Mouse (Mus musculus) forebrain, embryonic 10.5 days (tissue): ENCODE results near the gene Chchd10. TPM values are rescaled to one million over a fixed set of nuclear protein-coding genes. Genes with fewer than 3 reads are reported as not detected.

Experiments
- DNase-seq: peaks from one replicate; pipeline ENCODE4 v3.0.0-alpha.2; 2017; ENCODE audit warnings: low spot score; ENCODE audit errors: extremely low spot score
- H3K27ac ChIP-seq: fragments of 300-500 bp; sonication (generic); 2 replicates; pipeline ENCODE4 v1.5.1; 2016; ENCODE audit warnings: mild to moderate bottlenecking
- H3K27me3 ChIP-seq: fragments of 300-500 bp; sonication (generic); 2 replicates; pipeline ENCODE4 v1.6.1; 2016; ENCODE audit warnings: mild to moderate bottlenecking; ENCODE audit not compliant: poor library complexity, severe bottlenecking
- H3K36me3 ChIP-seq: fragments of 300-500 bp; sonication (generic); replicated peaks from 2 replicates; pipeline ENCODE4 v1.6.1; 2016; ENCODE audit warnings: mild to moderate bottlenecking, moderate library complexity
- H3K4me1 ChIP-seq: fragments of 300-500 bp; sonication (generic); 2 replicates; pipeline ENCODE4 v1.6.1; 2016
- H3K4me3 ChIP-seq: fragments of 300-500 bp; sonication (generic); 2 replicates; pipeline ENCODE4 v1.5.1; 2016; ENCODE audit warnings: mild to moderate bottlenecking, moderate library complexity
- H3K9me3 ChIP-seq: fragments of 300-500 bp; sonication (generic); 2 replicates; pipeline ENCODE4 v1.6.1; 2016; ENCODE audit warnings: mild to moderate bottlenecking, moderate library complexity
- WGBS: fragments of 180-500 bp; shearing (Covaris S2); methylation state at CpG from one replicate; pipeline ENCODE4 v1.1.7; 2016; 5-methylcytosine and 5-hydroxymethylcytosine counted together
- polyA plus RNA-seq: library from polyadenylated mRNA; unstranded; fragments of >200 nt; fragmentation: Nextera tagmentation; extraction: Ambion mirVana; gene quantifications from 2 replicates; pipeline ENCODE4 v1.2.1, GENCODE M21; 2016

Gene Chchd10
- polyA plus RNA-seq, 1 experiment from 2014 or later = 8.8 TPM

- H3K36me3 ChIP-seq = peaks cover 100% of the 10 kb centered on the region
- no peak for DNase-seq
- no peak overlapping the region for H3K4me3 ChIP-seq
- H3K4me1 ChIP-seq = no peaks in the 10 kb centered on the region
- no peaks in the 10 kb centered on the region for H3K9me3 ChIP-seq
- no peak overlapping the region for H3K27ac ChIP-seq
- WGBS = 95% methylated on average over 4 of the region's 4 CpGs
- no peaks in the 10 kb centered on the region for H3K27me3 ChIP-seq
Observed at GRCm38 (mm10) chr10:75906882-75907281, 26.0 kb upstream of the Chchd10 start.

GRCm38 (mm10) chr10:75910698-75911097 is 22.2 kb upstream of the Chchd10 start:
- Histone ChIP-seq H3K27me3 (no peaks in the 10 kb centered on the region), H3K4me3 (no peak overlapping the region), H3K9me3 (no peaks in the 10 kb centered on the region), H3K4me1 (no peaks in the 10 kb centered on the region), H3K27ac (no peak overlapping the region), H3K36me3 (peaks cover 98% of the 10 kb centered on the region)
- 84% methylated on average over 2 of the region's 2 CpGs for WGBS
- no peak for DNase-seq

GRCm38 (mm10) chr10:75913013-75913589 is 19.8 kb upstream of the Chchd10 start:
- no peak for DNase-seq
- Histone ChIP-seq H3K4me1 (peaks cover under 1% of the 10 kb centered on the region; the same call in 1 of the 2 replicates), H3K27me3 (no peaks in the 10 kb centered on the region), H3K36me3 (peaks cover 96% of the 10 kb centered on the region), H3K9me3 (no peaks in the 10 kb centered on the region), H3K4me3 (no peak overlapping the region), H3K27ac (no peak overlapping the region)
- 86% methylated on average over 6 of the region's 6 CpGs for WGBS

- no peaks in the 10 kb centered on the region for H3K9me3 ChIP-seq
- no peaks in the 10 kb centered on the region for H3K27me3 ChIP-seq
- peaks cover 88% of the 10 kb centered on the region for H3K36me3 ChIP-seq
- H3K4me1 ChIP-seq = peaks cover 24% of the 10 kb centered on the region
- 90% methylated on average over 7 of the region's 7 CpGs for WGBS
- H3K4me3 ChIP-seq = no peak overlapping the region
- H3K27ac ChIP-seq = no peak overlapping the region
- no peak for DNase-seq
Observed at GRCm38 (mm10) chr10:75915557-75915956, 17.4 kb upstream of the Chchd10 start.

GRCm38 (mm10) chr10:75916840-75917239 is 16.1 kb upstream of the Chchd10 start:
- DNase-seq = no peak
- WGBS = 85% methylated on average over 8 of the region's 8 CpGs
- peaks cover 75% of the 10 kb centered on the region for H3K36me3 ChIP-seq
- H3K4me1 ChIP-seq = peaks cover 29% of the 10 kb centered on the region
- H3K27ac ChIP-seq = no peak overlapping the region
- no peaks in the 10 kb centered on the region for H3K9me3 ChIP-seq
- H3K4me3 ChIP-seq = no peak overlapping the region
- no peaks in the 10 kb centered on the region for H3K27me3 ChIP-seq

GRCm38 (mm10) chr10:75919026-75919425 is 13.9 kb upstream of the Chchd10 start:
- WGBS = 92% methylated on average over 5 of the region's 5 CpGs
- no peak for DNase-seq
- Histone ChIP-seq H3K27ac (no peak overlapping the region), H3K4me3 (no peak overlapping the region), H3K9me3 (no peaks in the 10 kb centered on the region), H3K4me1 (peaks cover 41% of the 10 kb centered on the region), H3K36me3 (peaks cover 59% of the 10 kb centered on the region), H3K27me3 (no peaks in the 10 kb centered on the region)

- peaks cover 41% of the 10 kb centered on the region for H3K4me1 ChIP-seq
- H3K9me3 ChIP-seq = no peaks in the 10 kb centered on the region
- DNase-seq = peak; percentile 91
- H3K27ac ChIP-seq = peak within 1 kb of the TSS; percentile 96
- H3K4me3 ChIP-seq = peak within 1 kb of the TSS; percentile 72
- no peaks in the 10 kb centered on the region for H3K27me3 ChIP-seq
- peaks cover 46% of the 10 kb centered on the region for H3K36me3 ChIP-seq
- WGBS = under 1% methylated on average over 76 of the region's 76 CpGs
Observed at GRCm38 (mm10) chr10:75921026-75921725, 11.8 kb upstream of the Chchd10 start, which contains the start of gene Smarcb1. Gene Smarcb1, minus strand, starts transcription at chr10:75921617.

- WGBS = 8% methylated on average over 22 of the region's 22 CpGs
- Histone ChIP-seq H3K36me3 (peaks cover 45% of the 10 kb centered on the region), H3K4me3 (peak overlapping the region; percentile 72), H3K4me1 (peaks cover 41% of the 10 kb centered on the region), H3K27ac (peak overlapping the region; percentile 96), H3K9me3 (no peaks in the 10 kb centered on the region), H3K27me3 (no peaks in the 10 kb centered on the region)
- no peak for DNase-seq
Observed at GRCm38 (mm10) chr10:75921726-75922560, 11.0 kb upstream of the Chchd10 start.

GRCm38 (mm10) chr10:75924324-75924723 is 8.6 kb upstream of the Chchd10 start:
- H3K9me3 ChIP-seq = no peaks in the 10 kb centered on the region
- peaks cover 29% of the 10 kb centered on the region for H3K4me1 ChIP-seq
- H3K36me3 ChIP-seq = peaks cover 35% of the 10 kb centered on the region
- no peak for DNase-seq
- no peak overlapping the region for H3K4me3 ChIP-seq
- WGBS = 70% methylated on average over 2 of the region's 2 CpGs
- H3K27ac ChIP-seq = no peak overlapping the region
- peaks cover 13% of the 10 kb centered on the region for H3K27me3 ChIP-seq

GRCm38 (mm10) chr10:75926396-75926795 is 6.5 kb upstream of the Chchd10 start:
- 79% methylated on average over 13 of the region's 13 CpGs for WGBS
- DNase-seq = no peak
- Histone ChIP-seq H3K9me3 (no peaks in the 10 kb centered on the region), H3K4me3 (no peak overlapping the region), H3K27me3 (peaks cover 34% of the 10 kb centered on the region), H3K4me1 (peaks cover 27% of the 10 kb centered on the region), H3K36me3 (peaks cover 30% of the 10 kb centered on the region), H3K27ac (no peak overlapping the region)

GRCm38 (mm10) chr10:75930304-75930703 is 2.6 kb upstream of the Chchd10 start:
- H3K4me3 ChIP-seq = 0 out of 2 replicates have a peak overlapping the region, but pooled peaks have one; percentile 74

GRCm38 (mm10) chr10:75931311-75931710 is 1.6 kb upstream of the Chchd10 start:
- 20% methylated on average over 7 of the region's 7 CpGs for WGBS
- Histone ChIP-seq H3K36me3 (peaks cover 17% of the 10 kb centered on the region), H3K4me1 (peaks cover 47% of the 10 kb centered on the region), H3K9me3 (no peaks in the 10 kb centered on the region), H3K27me3 (peaks cover 83% of the 10 kb centered on the region), H3K4me3 (peak overlapping the region; percentile 74), H3K27ac (no peak overlapping the region)
- DNase-seq = no peak

More at GRCm38 (mm10) chr10:75930304-75930703, 2.6 kb upstream of the Chchd10 start:
- Histone ChIP-seq H3K9me3 (no peaks in the 10 kb centered on the region), H3K27ac (no peak overlapping the region), H3K4me1 (peaks cover 37% of the 10 kb centered on the region), H3K27me3 (peaks cover 73% of the 10 kb centered on the region), H3K36me3 (peaks cover 21% of the 10 kb centered on the region)
- no peak for DNase-seq
- WGBS = 38% methylated on average over 6 of the region's 6 CpGs
